Mouse (Mus musculus): ENCODE data around the gene Mmp10.

DNA sequence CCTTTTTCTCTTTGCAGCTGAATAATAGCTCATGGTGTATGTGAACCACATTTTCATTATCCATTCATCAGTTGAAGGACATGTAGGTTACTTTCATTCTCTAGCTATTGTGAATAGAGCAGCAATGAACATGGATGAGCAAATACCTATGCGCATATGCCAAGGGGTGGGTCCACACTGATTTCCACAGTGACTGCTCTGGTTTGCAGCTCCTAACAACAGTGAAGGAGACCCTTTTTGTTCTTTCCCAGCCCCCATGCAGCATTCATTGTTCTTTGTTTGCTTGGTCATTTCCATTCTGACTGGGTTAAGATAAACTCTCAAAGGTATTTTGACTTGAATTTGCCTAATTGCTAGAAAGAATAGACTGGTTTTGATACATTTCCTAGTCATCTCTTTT, 31.9 kb upstream of the Mmp10 start:
- TF ChIP-seq POLR2A (IDR thresholded peaks at IDR 0.05; ENCODE audit: extremely low read depth, insufficient read depth, low read length) (no peak), CTCF (IDR thresholded peaks at IDR 0.05; ENCODE audit: extremely low read depth, insufficient read depth, low read length) (no peak)

Data from cortical plate, adult 2 months (tissue).